ENCODE assay signal across 17 mouse cellular contexts in genomic region chr11:84351150-84351549, GRCm38 (mm10).
DNase-seq lines count a peak whose midpoint lies in the region; ATAC-seq and TF ChIP-seq lines count a peak whose summit lies in the region.
"Had no signal": no experiment of that assay in that cellular context is flagged by ENCODE, and none has a peak within 500 bp of the region (broad histone marks: within the 10 kb centered on the region; RNA-seq: fewer than 3 reads in every experiment).

No protein-coding gene starts in this region.

- H3K9me3 ChIP-seq in hindbrain, embryonic 14.5 days (ENCODE audit: control insufficient read depth, low read length) = no peaks in the 10 kb centered on the region
- no peaks in the 10 kb centered on the region for H3K9me3 ChIP-seq in hindbrain, embryonic 11.5 days (ENCODE audit: control insufficient read depth, low read length)
- no peaks in the 10 kb centered on the region for H3K9me3 ChIP-seq in MEL (replicated peaks; ENCODE audit: insufficient read depth, low read length)
- H3K9me3 ChIP-seq in liver, embryonic 11.5 days (ENCODE audit: control insufficient read depth, low read length) = no peaks in the 10 kb centered on the region
- H3K9me3 ChIP-seq: embryonic facial prominence, embryonic 13.5 days; lung, embryonic 15.5 days; stomach, embryonic 15.5 days had no signal

- TF ChIP-seq POLR2A in MEL (IDR thresholded peaks at IDR 0.05; ENCODE audit: control insufficient read depth in 1 of 2, insufficient read depth in 1 of 2, low read depth in 1 of 2, low read length in 2 of 2, poor library complexity in 1 of 2) = no peak

- no peak overlapping the region for H3K4me3 ChIP-seq in hindbrain, embryonic 14.5 days (replicated peaks; ENCODE audit: low read length)
- H3K4me3 ChIP-seq in hindbrain, embryonic 11.5 days (ENCODE audit: low read depth, low read length) = no peak overlapping the region
- H3K4me3 ChIP-seq in MEL (ENCODE audit: control insufficient read depth in 1 of 2, insufficient read depth in 1 of 2, low read depth in 2 of 2, low read length in 2 of 2) = no peak overlapping the region
- no peak overlapping the region for H3K4me3 ChIP-seq in liver, embryonic 11.5 days (ENCODE audit: low read depth, low read length)
- H3K4me3 ChIP-seq: embryonic facial prominence, embryonic 13.5 days; layer of hippocampus, adult 2 months; lung, embryonic 15.5 days; stomach, embryonic 15.5 days had no signal

- H3K36me3 ChIP-seq in hindbrain, embryonic 14.5 days (replicated peaks; ENCODE audit: control insufficient read depth, insufficient read depth) = no peaks in the 10 kb centered on the region
- H3K36me3 ChIP-seq in hindbrain, embryonic 11.5 days (ENCODE audit: control insufficient read depth, insufficient read depth, low read length) = no peaks in the 10 kb centered on the region
- H3K36me3 ChIP-seq in MEL (ENCODE audit: control insufficient read depth in 1 of 2, insufficient read depth in 2 of 2, low read length in 2 of 2) = peaks cover under 1 to 44% of the 10 kb centered on the region in 2 experiments; a peak in 3 of 4 replicates
- H3K36me3 ChIP-seq in liver, embryonic 11.5 days (ENCODE audit: control insufficient read depth, insufficient read depth, low read length) = no peaks in the 10 kb centered on the region
- H3K36me3 ChIP-seq: lung, embryonic 15.5 days; stomach, embryonic 15.5 days had no signal

- ATAC-seq in hindbrain, embryonic 14.5 days (ENCODE audit: low FRiP score) = no peak
- no peak for ATAC-seq in hindbrain, embryonic 11.5 days (ENCODE audit: low FRiP score)
- peak; percentile 94 for ATAC-seq in liver, embryonic 11.5 days (replicated peaks; ENCODE audit: low FRiP score)
- no peak for ATAC-seq in inflammation-experienced regulatory T-cells, adult 6 months

- TF ChIP-seq EP300 in MEL (IDR thresholded peaks at IDR 0.05; ENCODE audit: low read depth in 1 of 2, low read length in 2 of 2) = peak; percentile 95

- H3K4me1 ChIP-seq in hindbrain, embryonic 14.5 days (replicated peaks; ENCODE audit: control insufficient read depth, insufficient read depth, low read length) = peaks cover 36% of the 10 kb centered on the region
- H3K4me1 ChIP-seq in hindbrain, embryonic 11.5 days (replicated peaks; ENCODE audit: control insufficient read depth, insufficient read depth, low read length) = no peaks in the 10 kb centered on the region; the same call in 1 of the 2 replicates
- H3K4me1 ChIP-seq in MEL (ENCODE audit: control insufficient read depth in 1 of 2, insufficient read depth in 2 of 2, low read length in 2 of 2) = peaks cover 19 to 33% of the 10 kb centered on the region in 2 experiments
- peaks cover 17% of the 10 kb centered on the region; the same call in 1 of the 2 replicates for H3K4me1 ChIP-seq in liver, embryonic 11.5 days (replicated peaks; ENCODE audit: control insufficient read depth, insufficient read depth, low read length)
- H3K4me1 ChIP-seq: embryonic facial prominence, embryonic 13.5 days; lung, embryonic 15.5 days; stomach, embryonic 15.5 days had no signal

- no peak; the same call in 1 of the 2 replicates for TF ChIP-seq RAD21 in MEL (IDR thresholded peaks at IDR 0.05; ENCODE audit: low read depth, low read length)

- no peak overlapping the region for H3K4me2 ChIP-seq in hindbrain, embryonic 14.5 days (replicated peaks)
- no peak overlapping the region for H3K4me2 ChIP-seq in hindbrain, embryonic 11.5 days (replicated peaks; ENCODE audit: low read depth, low read length)
- no peak overlapping the region for H3K4me2 ChIP-seq in liver, embryonic 11.5 days
- H3K4me2 ChIP-seq: embryonic facial prominence, embryonic 13.5 days; lung, embryonic 15.5 days; stomach, embryonic 15.5 days had no signal

- no peaks in the 10 kb centered on the region for H3K27me3 ChIP-seq in hindbrain, embryonic 14.5 days (ENCODE audit: control insufficient read depth, insufficient read depth, low read length)
- H3K27me3 ChIP-seq in hindbrain, embryonic 11.5 days (ENCODE audit: control insufficient read depth, insufficient read depth, low read length) = no peaks in the 10 kb centered on the region
- H3K27me3 ChIP-seq in MEL (ENCODE audit: control insufficient read depth in 1 of 2, insufficient read depth in 2 of 2, low read length in 2 of 2) = no peaks in the 10 kb centered on the region
- H3K27me3 ChIP-seq in liver, embryonic 11.5 days (replicated peaks; ENCODE audit: control insufficient read depth, insufficient read depth, low read length) = no peaks in the 10 kb centered on the region
- H3K27me3 ChIP-seq: embryonic facial prominence, embryonic 13.5 days; lung, embryonic 15.5 days; stomach, embryonic 15.5 days had no signal

- H3K27ac ChIP-seq in hindbrain, embryonic 14.5 days = peak overlapping the region; percentile 17; the same call in 1 of the 2 replicates
- H3K27ac ChIP-seq in hindbrain, embryonic 11.5 days (ENCODE audit: low read depth, low read length) = no peak overlapping the region
- peak overlapping the region; percentile 15; the same call in 1 of the 2 replicates for H3K27ac ChIP-seq in MEL (ENCODE audit: control insufficient read depth, low read depth, low read length)
- H3K27ac ChIP-seq in liver, embryonic 11.5 days (ENCODE audit: low read depth, low read length) = no peak overlapping the region
- H3K27ac ChIP-seq: embryonic facial prominence, embryonic 13.5 days; layer of hippocampus, adult 2 months; lung, embryonic 15.5 days; stomach, embryonic 15.5 days had no signal

- H3K79me2 ChIP-seq in MEL (ENCODE audit: control insufficient read depth, insufficient read depth, low read length, poor library complexity) = no peaks in the 10 kb centered on the region

- no peak overlapping the region for H3K9ac ChIP-seq in hindbrain, embryonic 14.5 days
- H3K9ac ChIP-seq in hindbrain, embryonic 11.5 days (ENCODE audit: low read depth, low read length) = no peak overlapping the region
- no peak overlapping the region for H3K9ac ChIP-seq in MEL (ENCODE audit: control insufficient read depth, low read depth, low read length, poor library complexity, severe bottlenecking)
- no peak overlapping the region for H3K9ac ChIP-seq in liver, embryonic 11.5 days (ENCODE audit: low read depth, low read length)
- H3K9ac ChIP-seq: embryonic facial prominence, embryonic 13.5 days; lung, embryonic 15.5 days; stomach, embryonic 15.5 days had no signal

- no peak for DNase-seq in hindbrain, embryonic 14.5 days (ENCODE audit: low spot score)
- DNase-seq in hindbrain, embryonic 11.5 days (ENCODE audit: low spot score) = no peak
- DNase-seq in MEL (ENCODE audit: low read depth, low spot score) = peak; percentile 97
- no peak for DNase-seq in liver, embryonic 11.5 days (ENCODE audit: low spot score)
- peak; percentile 0 to 14 for DNase-seq in monocyte, adult 2 months (ENCODE audit: low read depth in 1 of 2, low spot score in 2 of 2)
- no peak for DNase-seq in layer of hippocampus, postnatal 10 days (ENCODE audit: low spot score in 2 of 2)
- no peak for DNase-seq in urinary bladder, postnatal 4 days (ENCODE audit: low spot score in 2 of 2)
- DNase-seq: adrenal gland, postnatal 36 days; cerebellum, postnatal 10 days; heart, adult 18-20 months; heart, postnatal 4 days; thymus, postnatal 4 days had no signal

- 96% methylated on average over 1 of the region's 1 CpGs for WGBS in hindbrain, embryonic 14.5 days
- WGBS in hindbrain, embryonic 11.5 days = 95% methylated on average over 1 of the region's 1 CpGs
- 48% methylated on average over 1 of the region's 1 CpGs for WGBS in liver, embryonic 11.5 days

- TF ChIP-seq CTCF in MEL (IDR thresholded peaks at IDR 0.05 in 2 of 3, conservative IDR thresholded peaks at IDR 0.05 in 1 of 3; ENCODE audit: control insufficient read depth in 1 of 3, insufficient read depth in 1 of 3, low read depth in 2 of 3, low read length in 3 of 3, poor library complexity in 1 of 3, severe bottlenecking in 1 of 3) = no peak

TF ChIP-seq in MEL, 35 proteins besides CTCF, POLR2A, EP300 and RAD21 (continues in another document):
- TF ChIP-seq E2F4 (IDR thresholded peaks at IDR 0.05; ENCODE audit: borderline replicate concordance, low read depth, low read length) = no peak
- no peak for TF ChIP-seq USF2 (IDR thresholded peaks at IDR 0.05; ENCODE audit: borderline replicate concordance in 1 of 2, insufficient read depth in 1 of 2, low read depth in 1 of 2, low read length in 2 of 2)
- TF ChIP-seq HCFC1 (IDR thresholded peaks at IDR 0.05; ENCODE audit: low read depth, low read length) = 0 out of 2 replicates have a peak, but pooled peaks have one; percentile 47
- peak; percentile 61; the same call in 1 of the 2 replicates for TF ChIP-seq BHLHE40 (IDR thresholded peaks at IDR 0.05; ENCODE audit: borderline replicate concordance, low read depth, low read length)
- no peak for TF ChIP-seq CHD1 (IDR thresholded peaks at IDR 0.05; ENCODE audit: low read depth, low read length)
- peak; percentile 72 for TF ChIP-seq JUND (IDR thresholded peaks at IDR 0.05; ENCODE audit: low read depth, low read length)
- peak; percentile 76 for TF ChIP-seq MAZ (IDR thresholded peaks at IDR 0.05; ENCODE audit: low read depth, low read length)
- peak; percentile 36 for TF ChIP-seq KAT2A (conservative IDR thresholded peaks at IDR 0.05; ENCODE audit: low read depth, low read length)
- no peak for TF ChIP-seq NRF1 (IDR thresholded peaks at IDR 0.05; ENCODE audit: insufficient read depth, low read depth, low read length, poor library complexity, severe bottlenecking)
- TF ChIP-seq SIN3A (IDR thresholded peaks at IDR 0.05; ENCODE audit: low read length) = peak; percentile 91
- TF ChIP-seq ZMIZ1 (IDR thresholded peaks at IDR 0.05; ENCODE audit: low read depth, low read length) = no peak
- peak; percentile 72; the same call in 1 of the 2 replicates for TF ChIP-seq MAX (IDR thresholded peaks at IDR 0.05; ENCODE audit: low read length)
- TF ChIP-seq MYC (IDR thresholded peaks at IDR 0.05; ENCODE audit: low read depth, low read length) = peak; percentile 85
- TF ChIP-seq MXI1 (IDR thresholded peaks at IDR 0.05; ENCODE audit: low read depth, low read length) = peak; percentile 65
- peak; percentile 52; the same call in 1 of the 2 replicates for TF ChIP-seq ELF1 (IDR thresholded peaks at IDR 0.05; ENCODE audit: low read depth, low read length)
- peak; percentile 95 for TF ChIP-seq GATA1 (IDR thresholded peaks at IDR 0.05; ENCODE audit: low read depth, low read length)
- peak; percentile 98 for TF ChIP-seq RCOR1 (IDR thresholded peaks at IDR 0.05; ENCODE audit: low read depth, low read length)
- no peak for TF ChIP-seq MYB (IDR thresholded peaks at IDR 0.05; ENCODE audit: low read depth, low read length)
- TF ChIP-seq ZNF384 (IDR thresholded peaks at IDR 0.05; ENCODE audit: low read depth, low read length) = peak; percentile 97
- TF ChIP-seq MAFK (IDR thresholded peaks at IDR 0.05; ENCODE audit: borderline replicate concordance, low read depth, low read length) = peak; percentile 64; the same call in 1 of the 2 replicates
- 0 out of 2 replicates have a peak, but pooled peaks have one; percentile 9 for TF ChIP-seq USF1 (IDR thresholded peaks at IDR 0.05; ENCODE audit: low read depth, low read length)
- TF ChIP-seq ZKSCAN1 (IDR thresholded peaks at IDR 0.05; ENCODE audit: low read depth, low read length) = no peak
- no peak; the same call in 1 of the 2 replicates for TF ChIP-seq CHD2 (IDR thresholded peaks at IDR 0.05; ENCODE audit: low read length)

Comparison
In these comparisons a context has a peak if more than half of its experiments do, and no peak if none do; other contexts are left out.
1. H3K27ac ChIP-seq: peak in hindbrain, embryonic 14.5 days (single experiment) and MEL (single experiment); none in hindbrain, embryonic 11.5 days (single experiment) and liver, embryonic 11.5 days (single experiment).
2. DNase-seq: peak in MEL (single experiment) and monocyte, adult 2 months (2 of 2); none in hindbrain, embryonic 14.5 days (single experiment), hindbrain, embryonic 11.5 days (single experiment), liver, embryonic 11.5 days (single experiment), layer of hippocampus, postnatal 10 days (0 of 2) and urinary bladder, postnatal 4 days (0 of 2).